Mouse (Mus musculus): ENCODE measurements around the gene Zcchc24.
A peak's percentile ranks its signal among the peaks of the same experiment; 100 is the strongest.

Gene Zcchc24

GRCm38 (mm10) chr14:25747996-25748756, 20.7 kb downstream of the Zcchc24 start:
- DNase-seq (ENCODE audit: low spot score): no peak

GRCm38 (mm10) chr14:25746971-25747945, 21.6 kb downstream of the Zcchc24 start:
- no peak for DNase-seq (ENCODE audit: low spot score)

- no peak for DNase-seq (ENCODE audit: low spot score)
Observed at GRCm38 (mm10) chr14:25746371-25746770, 22.5 kb downstream of the Zcchc24 start.

GRCm38 (mm10) chr14:25745365-25746184, 23.3 kb downstream of the Zcchc24 start:
- no peak for DNase-seq (ENCODE audit: low spot score)

GRCm38 (mm10) chr14:25742943-25743342, 25.9 kb downstream of the Zcchc24 start:
- DNase-seq (ENCODE audit: low spot score): no peak

GRCm38 (mm10) chr14:25741840-25742367, 26.9 kb downstream of the Zcchc24 start:
- DNase-seq (ENCODE audit: low spot score): no peak

GRCm38 (mm10) chr14:25741211-25741610, 27.6 kb downstream of the Zcchc24 start:
- no peak for DNase-seq (ENCODE audit: low spot score)

GRCm38 (mm10) chr14:25739957-25740565, 28.8 kb downstream of the Zcchc24 start:
- peak; percentile 63 for DNase-seq (ENCODE audit: low spot score)

GRCm38 (mm10) chr14:25738591-25739001, 30.2 kb downstream of the Zcchc24 start:
- DNase-seq (ENCODE audit: low spot score): no peak

- DNase-seq (ENCODE audit: low spot score): peak; percentile 52
Observed at GRCm38 (mm10) chr14:25736589-25736988, 32.2 kb downstream of the Zcchc24 start.

- no peak for DNase-seq (ENCODE audit: low spot score)
Observed at GRCm38 (mm10) chr14:25736140-25736539, 32.7 kb downstream of the Zcchc24 start.

- DNase-seq (ENCODE audit: low spot score): no peak
Observed at GRCm38 (mm10) chr14:25734736-25735716, 33.8 kb downstream of the Zcchc24 start.

- no peak for DNase-seq (ENCODE audit: low spot score)
Observed at GRCm38 (mm10) chr14:25727149-25727510, 41.7 kb downstream of the Zcchc24 start.

- DNase-seq (ENCODE audit: low spot score): no peak
Observed at GRCm38 (mm10) chr14:25726226-25727148, 42.4 kb downstream of the Zcchc24 start.

GRCm38 (mm10) chr14:25725690-25726089, 43.1 kb downstream of the Zcchc24 start:
- DNase-seq (ENCODE audit: low spot score): no peak

GRCm38 (mm10) chr14:25725032-25725497, 43.8 kb downstream of the Zcchc24 start:
- no peak for DNase-seq (ENCODE audit: low spot score)

- DNase-seq (ENCODE audit: low spot score): no peak
Observed at GRCm38 (mm10) chr14:25720962-25721707, 47.7 kb downstream of the Zcchc24 start.

GRCm38 (mm10) chr14:25719371-25719770, 49.5 kb downstream of the Zcchc24 start:
- DNase-seq (ENCODE audit: low spot score): no peak

All from layer of hippocampus, adult 9-10 months (tissue).